Mouse (Mus musculus) kidney, adult 10 weeks (tissue): Measurements from ENCODE around the gene Fam126b. TPM values are rescaled to one million over a fixed set of nuclear protein-coding genes. Genes with fewer than 3 reads are reported as not detected.

Experiments
- polyA plus RNA-seq: library from polyadenylated mRNA; stranded (reverse); fragments of 350-450 nt; fragmentation: Illumina TruSeq; extraction: RNeasy Lipid Tissue Mini Kit (QIAGEN cat#74804); gene quantifications from one replicate; pipeline ENCODE4 v1.2.3, GENCODE M21; 2014; ENCODE audit warnings: low read depth, low replicate concordance

Gene Fam126b
- polyA plus RNA-seq: 69.7 TPM

DNA sequence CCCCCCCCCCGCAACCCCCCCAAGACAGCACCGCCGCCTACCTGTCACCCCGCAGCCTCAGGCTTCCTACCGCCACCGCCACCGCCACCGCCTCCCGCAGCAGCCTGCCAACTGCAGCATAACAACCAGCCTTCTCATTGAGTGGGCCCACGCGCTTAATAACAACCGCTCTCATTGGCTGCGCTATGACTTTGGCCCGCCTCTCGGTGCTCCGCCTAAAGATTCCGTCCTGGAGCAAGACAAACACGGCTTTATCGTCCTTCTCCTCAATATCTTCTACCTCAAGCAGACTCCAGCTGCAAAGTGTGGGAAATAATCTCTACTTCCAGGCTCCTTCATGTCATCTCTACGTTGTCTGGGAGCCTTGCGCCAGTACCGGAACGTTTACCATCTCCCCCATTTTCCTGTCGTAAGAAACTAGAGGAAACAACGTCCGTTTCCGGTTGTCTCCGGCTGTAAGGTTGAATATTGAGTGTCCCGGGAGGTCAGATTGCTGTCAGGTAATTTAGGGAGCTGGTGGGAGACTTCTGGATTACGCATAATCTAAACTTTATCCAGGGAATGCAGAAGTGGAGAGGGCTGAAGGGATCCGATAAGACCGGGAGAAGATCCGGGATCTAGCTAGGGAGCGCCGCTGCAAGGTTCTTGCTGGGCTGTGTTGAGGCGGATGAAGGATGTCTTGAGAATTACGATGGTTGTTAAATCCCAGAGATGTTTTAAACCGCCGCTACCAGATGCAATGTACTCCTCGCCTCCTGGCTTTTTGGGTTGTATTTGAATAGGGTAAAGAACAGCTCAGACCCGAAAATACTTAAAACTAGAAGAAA is at the start of gene Fam126b, which contains the start of gene Ndufb3:
Fam126b (minus strand) TSS at position 153 of the 827 bp plus-strand sequence.
Ndufb3 (plus strand) TSS at position 214 of the 827 bp plus-strand sequence.

GRCm38 (mm10) chr1:58504577-58505254 is 81.4 kb downstream of the Fam126b start, which contains the start of gene Orc2:
Gene Orc2 (minus strand): TSS chr1:58505109.

Other genes starting within 250 kb of the Fam126b start
- 359 TPM for gene Bzw1, start 193.4 kb downstream of the Fam126b start, polyA plus RNA-seq
- gene Clk1, start 162.3 kb downstream of the Fam126b start, polyA plus RNA-seq: 329 TPM
- 29.5 TPM for gene Nif3l1, start 141.2 kb downstream of the Fam126b start, polyA plus RNA-seq
- 108 TPM for gene Ppil3, start 140.8 kb downstream of the Fam126b start, polyA plus RNA-seq
- 60.0 TPM for gene Orc2, start 81.2 kb downstream of the Fam126b start, polyA plus RNA-seq
- gene Ndufb3, start 61 bp upstream of the Fam126b start, polyA plus RNA-seq: 133 TPM
- gene Als2cr12, start 109.7 kb upstream of the Fam126b start, polyA plus RNA-seq: 8.9 TPM
- 212 TPM for gene Cflar, start 125.2 kb upstream of the Fam126b start, polyA plus RNA-seq
- 56.6 TPM for gene Casp8, start 209.1 kb upstream of the Fam126b start, polyA plus RNA-seq